Mouse (Mus musculus) liver, embryonic 18 days (tissue): ENCODE measurements around the gene Lmbr1. TPM values are rescaled to one million over a fixed set of nuclear protein-coding genes. Genes with fewer than 3 reads are reported as not detected.

ENCODE experiments used
- polyA plus RNA-seq: library from polyadenylated mRNA; depleted of rRNA; stranded (reverse); fragments of >200 nt; gene quantifications from 2 replicates; pipeline ENCODE4 v1.2.3, GENCODE M21; 2012; rRNA removed

Gene Lmbr1
- 1.3 and 1.4 TPM in 2 replicates for polyA plus RNA-seq

DNA sequence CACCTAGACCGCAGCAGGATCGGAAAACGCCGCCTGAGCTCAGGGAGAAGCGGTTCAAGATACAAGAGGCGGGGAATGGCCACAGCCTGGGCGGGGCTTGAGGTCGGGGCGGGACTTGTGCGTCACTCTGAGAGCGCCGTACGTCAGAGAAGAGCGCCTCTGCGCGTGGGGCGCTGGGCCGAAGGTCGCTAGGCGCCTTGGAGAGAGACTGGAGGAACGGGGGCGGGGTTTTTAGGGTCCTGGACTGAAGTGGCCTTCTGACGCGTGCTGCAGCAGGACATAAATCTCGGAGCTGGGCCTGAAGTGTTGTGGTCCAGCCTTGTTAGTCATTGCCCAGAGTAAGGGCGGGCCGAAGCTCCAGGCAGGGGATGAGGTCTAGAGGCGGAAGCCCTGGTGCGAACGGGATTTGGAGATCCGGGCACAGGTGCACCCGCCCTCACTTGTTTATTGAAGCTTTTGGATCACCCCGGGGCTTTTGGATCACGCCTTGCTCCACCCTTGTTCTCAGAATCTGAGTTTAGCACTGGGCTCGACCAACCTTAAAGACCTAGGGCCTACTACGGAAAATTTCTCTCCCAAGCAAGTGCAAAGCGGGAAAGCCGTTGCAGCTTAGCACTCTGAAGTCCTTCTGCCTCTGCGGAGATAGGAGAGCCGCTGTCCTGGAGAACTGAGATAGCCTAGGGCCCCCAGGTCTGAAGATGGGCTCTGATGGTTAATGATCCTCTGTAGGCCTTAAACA, at the start of gene Lmbr1:
TSS of gene Lmbr1 (minus strand) at position 93 of the 739 bp plus-strand sequence.

DNA sequence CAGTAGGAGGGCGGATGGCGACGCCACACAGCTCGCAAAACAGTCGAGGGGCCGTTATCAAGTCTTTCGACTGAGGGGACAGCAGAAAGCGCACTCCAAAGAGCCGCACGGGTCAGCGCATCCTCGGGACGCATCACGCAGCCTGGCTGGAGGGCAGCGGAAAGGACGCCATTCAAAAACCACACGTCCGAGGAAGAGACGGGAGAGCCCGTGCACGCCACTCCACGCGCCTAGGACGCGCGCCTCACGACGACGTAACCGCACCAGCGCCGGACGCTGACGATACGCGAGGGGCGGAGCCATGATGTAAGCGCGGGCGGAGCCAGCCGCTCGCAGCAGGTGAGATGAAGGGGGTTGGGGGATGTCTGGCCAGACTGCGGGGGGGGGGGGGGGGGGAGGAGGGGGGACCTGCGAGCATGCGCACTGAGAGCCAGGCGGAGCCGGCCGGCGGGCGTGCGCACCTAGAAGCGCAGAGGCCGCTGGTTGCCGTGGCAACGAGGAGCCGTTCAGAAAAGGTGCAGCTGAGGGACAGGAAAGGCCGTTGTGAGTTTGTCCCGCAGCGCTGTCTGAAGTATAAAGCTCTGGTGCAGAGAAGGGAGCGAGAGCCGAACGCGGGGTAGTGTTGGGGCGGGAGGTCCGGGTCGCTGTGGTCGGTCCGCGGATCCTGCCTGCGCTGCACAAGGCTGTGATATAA, 182.5 kb downstream of the Lmbr1 start, which contains the start of gene Rnf32:
TSS of gene Rnf32 (plus strand) at position 423 of the 694 bp plus-strand sequence.

Other genes with a start within 250 kb of the Lmbr1 start
- 0.06 and 0.17 TPM in 2 replicates for gene Rnf32, start 182.4 kb downstream of the Lmbr1 start, polyA plus RNA-seq
- gene Nom1, start 56.3 kb upstream of the Lmbr1 start, polyA plus RNA-seq: 7.9 and 8.4 TPM in 2 replicates
- not detected in 2 replicates for gene Mnx1, start 100.1 kb upstream of the Lmbr1 start, polyA plus RNA-seq
- 6.7 and 6.9 TPM in 2 replicates for gene Ube3c, start 190.9 kb upstream of the Lmbr1 start, polyA plus RNA-seq